Mouse (Mus musculus): ENCODE data around the gene Igfbp6. TPM values are rescaled to one million over a fixed set of nuclear protein-coding genes. Genes with fewer than 3 reads are reported as not detected.
"Not testable (repeated sequence)": the region's sequence is repeated elsewhere in the genome, so short reads cannot be mapped to it uniquely, and the experiment has no call there.

The Igfbp6 gene
- polyA plus RNA-seq, 1 experiment from 2014 or later = 9.5 TPM

DNA sequence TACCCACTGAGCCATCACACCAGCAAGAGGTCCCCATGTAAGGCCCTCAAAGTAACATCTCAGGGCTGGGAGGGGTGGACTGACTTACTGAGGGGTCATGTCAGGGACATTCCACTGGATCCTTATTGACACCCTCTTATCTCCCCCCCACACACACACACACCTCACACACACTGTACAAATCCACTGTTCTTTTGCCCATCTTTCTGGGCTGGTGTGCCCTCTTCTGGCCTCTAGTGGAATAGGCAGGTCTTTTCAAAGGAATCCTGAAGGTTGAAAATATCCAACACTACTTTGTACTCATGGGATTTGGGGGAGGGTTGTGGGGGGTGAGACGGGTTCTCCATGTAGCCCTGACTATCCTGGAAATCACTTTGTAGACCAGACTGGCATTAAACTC lies 2.7 kb downstream of the Igfbp6 start:
- no peaks in the 10 kb centered on the region for H3K9me3 ChIP-seq (replicated peaks)
- 0% methylated on average over 1 of the region's 1 CpGs for WGBS
- H3K4me2 ChIP-seq = no peak overlapping the region
- peaks cover 28% of the 10 kb centered on the region for H3K27me3 ChIP-seq
- H3K36me3 ChIP-seq = no peaks in the 10 kb centered on the region
- no peak for ATAC-seq (replicated peaks; ENCODE audit: insufficient number of reproducible peaks, insufficient read depth, low FRiP score, low read depth)
- H3K4me3 ChIP-seq = no peak overlapping the region
- H3K27ac ChIP-seq = no peak overlapping the region
- H3K9ac ChIP-seq = no peak overlapping the region
- peaks cover 32% of the 10 kb centered on the region for H3K4me1 ChIP-seq (replicated peaks)

GRCm38 (mm10) chr15:102147674-102148402 lies 3.7 kb downstream of the Igfbp6 start:
- H3K9ac ChIP-seq = no peak overlapping the region
- WGBS = 51% methylated on average over 16 of the region's 16 CpGs

DNA sequence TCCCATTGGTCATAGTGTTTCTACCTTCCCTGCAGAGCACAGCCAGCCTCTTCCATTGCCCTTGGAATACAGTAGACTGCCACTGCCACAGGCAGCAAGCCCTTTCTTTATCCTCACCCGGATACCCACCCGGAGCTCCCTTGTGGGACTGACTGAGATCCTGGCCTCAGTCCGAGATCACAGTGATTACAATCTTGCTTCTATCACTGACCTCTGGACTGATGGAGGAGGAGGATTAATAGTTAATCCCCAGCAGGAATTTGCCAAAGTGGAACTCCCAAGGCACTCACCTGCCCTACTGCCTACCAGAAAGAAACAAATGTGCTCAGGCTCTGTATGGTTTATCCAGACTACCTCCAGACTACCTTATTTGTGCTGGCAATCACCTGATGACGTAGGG lies 5.4 kb downstream of the Igfbp6 start:
- WGBS = 59% methylated on average over 4 of the region's 4 CpGs
- Histone ChIP-seq H3K9me3 (replicated peaks) (no peaks in the 10 kb centered on the region), H3K27ac (no peak overlapping the region), H3K4me2 (no peak overlapping the region), H3K9ac (no peak overlapping the region), H3K27me3 (peaks cover 15% of the 10 kb centered on the region), H3K36me3 (no peaks in the 10 kb centered on the region), H3K4me3 (no peak overlapping the region), H3K4me1 (replicated peaks) (peaks cover 20% of the 10 kb centered on the region)
- no peak for ATAC-seq (replicated peaks; ENCODE audit: insufficient number of reproducible peaks, insufficient read depth, low FRiP score, low read depth)

More at GRCm38 (mm10) chr15:102147674-102148402, 3.7 kb downstream of the Igfbp6 start:
- H3K27ac ChIP-seq = no peak overlapping the region
- no peak overlapping the region for H3K4me3 ChIP-seq
- no peaks in the 10 kb centered on the region for H3K36me3 ChIP-seq
- H3K4me2 ChIP-seq = no peak overlapping the region
- H3K9me3 ChIP-seq (replicated peaks) = no peaks in the 10 kb centered on the region
- peaks cover 28% of the 10 kb centered on the region for H3K27me3 ChIP-seq
- ATAC-seq (replicated peaks; ENCODE audit: insufficient number of reproducible peaks, insufficient read depth, low FRiP score, low read depth) = no peak
- H3K4me1 ChIP-seq (replicated peaks) = peaks cover 32% of the 10 kb centered on the region

DNA sequence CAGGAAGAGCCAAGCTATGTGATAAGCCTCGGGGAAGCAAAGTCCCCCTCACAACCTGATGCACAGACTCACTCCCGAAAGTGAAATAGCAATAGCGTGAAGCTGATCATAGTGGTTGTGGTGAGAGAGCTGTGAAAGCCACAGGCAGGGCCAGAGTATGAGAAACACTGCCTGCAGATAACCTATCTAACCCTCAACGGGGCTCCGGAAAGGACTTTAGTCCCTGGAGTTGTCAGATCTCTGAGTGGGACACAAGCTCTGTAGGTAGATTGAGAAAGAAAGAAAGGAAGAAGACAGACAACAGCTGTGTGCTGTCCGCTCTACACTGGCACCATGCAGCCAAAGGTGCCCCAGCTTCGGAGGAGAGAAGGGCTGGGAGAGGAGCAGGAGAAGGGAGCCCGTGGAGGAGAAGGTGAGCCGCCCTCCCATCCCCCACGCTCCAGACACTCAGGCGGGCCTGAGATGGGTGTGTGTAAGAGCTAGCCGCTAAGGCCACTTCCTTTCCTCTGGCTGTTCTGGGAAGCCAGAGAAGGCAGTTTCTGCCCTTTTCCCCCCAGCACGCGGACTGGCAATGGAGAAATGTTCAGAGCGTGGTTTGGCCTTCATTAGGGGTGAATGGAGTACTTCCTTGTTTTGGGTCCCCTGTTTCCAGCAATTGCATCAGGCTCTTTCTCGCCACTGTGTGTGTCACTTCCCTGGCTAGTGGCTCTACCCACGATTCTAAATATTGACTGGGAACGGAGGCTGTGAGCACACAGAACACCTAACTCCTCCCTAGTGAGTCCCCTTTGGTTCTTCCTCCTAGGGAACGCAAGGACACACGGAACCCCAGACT lies 6.4 kb downstream of the Igfbp6 start, which contains the start of gene Soat2:
TSS of gene Soat2 (plus strand) at position 226 of the 835 bp plus-strand sequence.
- Histone ChIP-seq H3K4me3 (no peak within 1 kb of the TSS), H3K9me3 (replicated peaks) (no peaks in the 10 kb centered on the region), H3K36me3 (no peaks in the 10 kb centered on the region), H3K27me3 (peaks cover 6% of the 10 kb centered on the region), H3K9ac (no peak within 1 kb of the TSS), H3K27ac (no peak within 1 kb of the TSS), H3K4me1 (replicated peaks) (peaks cover 14% of the 10 kb centered on the region), H3K4me2 (peak within 1 kb of the TSS; percentile 40)
- 31% methylated on average over 20 of the region's 20 CpGs for WGBS
- ATAC-seq (replicated peaks; ENCODE audit: insufficient number of reproducible peaks, insufficient read depth, low FRiP score, low read depth) = no peak; the same call in 1 of the 2 replicates

GRCm38 (mm10) chr15:102152646-102153045 lies 8.5 kb downstream of the Igfbp6 start:
- H3K9me3 ChIP-seq (replicated peaks) = no peaks in the 10 kb centered on the region
- no peak overlapping the region for H3K27ac ChIP-seq
- H3K27me3 ChIP-seq = no peaks in the 10 kb centered on the region
- H3K36me3 ChIP-seq = no peaks in the 10 kb centered on the region
- no peak for ATAC-seq (replicated peaks; ENCODE audit: insufficient number of reproducible peaks, insufficient read depth, low FRiP score, low read depth)
- H3K9ac ChIP-seq = no peak overlapping the region
- H3K4me1 ChIP-seq (replicated peaks) = peaks cover 12% of the 10 kb centered on the region
- H3K4me3 ChIP-seq = no peak overlapping the region
- WGBS = 54% methylated on average over 4 of the region's 4 CpGs
- no peak overlapping the region for H3K4me2 ChIP-seq

GRCm38 (mm10) chr15:102155006-102155405 lies 10.8 kb downstream of the Igfbp6 start:
- not testable (repeated sequence) for H3K4me2 ChIP-seq; H3K9ac ChIP-seq; H3K4me3 ChIP-seq; H3K36me3 ChIP-seq; H3K4me1 ChIP-seq (replicated peaks); H3K27ac ChIP-seq; H3K27me3 ChIP-seq; ATAC-seq (replicated peaks; ENCODE audit: insufficient number of reproducible peaks, insufficient read depth, low FRiP score, low read depth); H3K9me3 ChIP-seq (replicated peaks)
- 89% methylated on average over 6 of the region's 6 CpGs for WGBS

DNA sequence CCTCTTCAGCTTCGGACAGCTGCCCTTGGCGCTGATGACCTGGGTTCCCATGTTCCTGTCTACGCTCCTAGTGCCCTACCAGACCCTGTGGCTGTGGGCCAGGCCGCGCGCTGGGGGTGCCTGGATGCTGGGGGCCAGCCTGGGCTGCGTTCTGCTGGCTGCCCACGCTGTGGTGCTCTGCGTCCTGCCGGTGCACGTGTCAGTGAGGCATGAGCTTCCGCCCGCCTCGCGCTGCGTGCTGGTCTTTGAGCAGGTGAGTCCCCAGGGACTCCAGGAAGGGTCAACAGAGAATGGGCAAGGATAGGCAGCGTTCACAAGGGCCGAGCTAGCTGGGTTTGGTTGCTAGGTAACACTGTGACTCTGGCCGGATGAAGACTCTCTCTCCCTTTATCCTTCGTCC lies 12.7 kb downstream of the Igfbp6 start:
- Histone ChIP-seq H3K4me2 (no peak overlapping the region), H3K4me3 (no peak overlapping the region), H3K27ac (no peak overlapping the region), H3K9me3 (replicated peaks) (no peaks in the 10 kb centered on the region), H3K9ac (no peak overlapping the region), H3K27me3 (no peaks in the 10 kb centered on the region), H3K4me1 (replicated peaks) (no peaks in the 10 kb centered on the region), H3K36me3 (no peaks in the 10 kb centered on the region)
- 43% methylated on average over 20 of the region's 20 CpGs for WGBS
- ATAC-seq (replicated peaks; ENCODE audit: insufficient number of reproducible peaks, insufficient read depth, low FRiP score, low read depth) = no peak

- Histone ChIP-seq H3K27me3 (no peaks in the 10 kb centered on the region), H3K4me3 (no peak overlapping the region), H3K4me1 (replicated peaks) (no peaks in the 10 kb centered on the region), H3K27ac (no peak overlapping the region), H3K9ac (no peak overlapping the region), H3K36me3 (no peaks in the 10 kb centered on the region), H3K9me3 (replicated peaks) (no peaks in the 10 kb centered on the region), H3K4me2 (no peak overlapping the region)
- WGBS = 49% methylated on average over 27 of the region's 27 CpGs
- no peak for ATAC-seq (replicated peaks; ENCODE audit: insufficient number of reproducible peaks, insufficient read depth, low FRiP score, low read depth)
Observed at GRCm38 (mm10) chr15:102160415-102161060, 16.4 kb downstream of the Igfbp6 start.

DNA sequence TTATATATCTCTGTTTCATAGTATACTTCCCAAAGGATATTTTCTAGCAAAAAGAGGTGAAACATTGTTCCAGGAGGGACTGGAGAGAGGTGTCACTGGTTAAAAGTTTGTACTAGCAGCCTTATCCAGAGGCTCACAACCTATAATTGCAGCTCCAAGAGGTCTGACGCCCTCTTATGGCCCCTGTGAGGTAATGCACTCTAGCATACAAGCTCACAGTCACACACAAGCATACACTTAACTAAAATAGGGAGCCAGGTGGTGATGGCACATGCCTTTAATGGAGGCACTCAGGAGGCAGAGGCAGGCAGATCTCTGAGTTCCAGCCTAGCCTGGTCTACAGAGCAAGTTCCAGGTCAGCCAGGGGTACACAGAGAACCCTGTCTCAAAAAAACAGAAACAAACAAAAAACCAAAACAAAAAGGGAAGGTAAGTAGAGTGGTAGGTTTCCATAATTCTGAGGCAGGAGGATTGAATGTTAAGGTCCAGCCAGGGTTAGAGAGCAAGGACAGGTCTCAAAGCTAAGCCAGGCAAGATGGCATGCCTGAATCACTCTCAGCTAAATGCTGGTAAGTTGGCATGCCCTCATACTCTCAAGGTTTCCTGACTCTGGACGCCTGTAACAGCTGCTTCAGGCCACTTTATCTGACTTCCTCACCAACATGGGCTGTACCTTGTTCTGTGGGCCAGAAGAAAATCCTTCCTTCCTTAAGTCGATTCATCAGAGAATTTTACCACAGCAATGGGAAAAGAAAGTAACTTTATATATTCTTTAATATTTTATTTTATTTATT lies 19.9 kb downstream of the Igfbp6 start:
- WGBS = 45% methylated on average over 3 of the region's 3 CpGs
- H3K9ac ChIP-seq = no peak overlapping the region
- H3K9me3 ChIP-seq (replicated peaks) = no peaks in the 10 kb centered on the region
- H3K27me3 ChIP-seq = no peaks in the 10 kb centered on the region
- no peak for ATAC-seq (replicated peaks; ENCODE audit: insufficient number of reproducible peaks, insufficient read depth, low FRiP score, low read depth)
- no peaks in the 10 kb centered on the region for H3K36me3 ChIP-seq
- peaks cover 10% of the 10 kb centered on the region for H3K4me1 ChIP-seq (replicated peaks)
- no peak overlapping the region for H3K4me2 ChIP-seq
- no peak overlapping the region for H3K27ac ChIP-seq
- H3K4me3 ChIP-seq = no peak overlapping the region

- H3K9me3 ChIP-seq (replicated peaks) = no peaks in the 10 kb centered on the region
- H3K36me3 ChIP-seq = no peaks in the 10 kb centered on the region
- no peak for ATAC-seq (replicated peaks; ENCODE audit: insufficient number of reproducible peaks, insufficient read depth, low FRiP score, low read depth)
- 41% methylated on average over 6 of the region's 6 CpGs for WGBS
- H3K4me2 ChIP-seq = no peak overlapping the region
- no peak overlapping the region for H3K4me3 ChIP-seq
- no peaks in the 10 kb centered on the region for H3K27me3 ChIP-seq
- no peak overlapping the region for H3K9ac ChIP-seq
- H3K4me1 ChIP-seq (replicated peaks) = peaks cover 10% of the 10 kb centered on the region
- no peak overlapping the region for H3K27ac ChIP-seq
Observed at GRCm38 (mm10) chr15:102165468-102166100, 21.4 kb downstream of the Igfbp6 start.

Data from heart, embryonic 15.5 days (tissue).